Mouse (Mus musculus) bone marrow macrophage, adult 2 months (primary cell): ENCODE data around the gene Igf1r.

Experiments used
- CTCF ChIP-seq: IDR thresholded peaks from 2 replicates; pipeline ENCODE4 v1.5.1; 2012; ENCODE audit warnings: low read depth, mild to moderate bottlenecking, low read length, moderate library complexity
- POLR2A ChIP-seq: IDR thresholded peaks from 2 replicates; pipeline ENCODE4 v1.6.1; 2012; ENCODE audit warnings: mild to moderate bottlenecking, low read depth, low read length, borderline replicate concordance

DNA sequence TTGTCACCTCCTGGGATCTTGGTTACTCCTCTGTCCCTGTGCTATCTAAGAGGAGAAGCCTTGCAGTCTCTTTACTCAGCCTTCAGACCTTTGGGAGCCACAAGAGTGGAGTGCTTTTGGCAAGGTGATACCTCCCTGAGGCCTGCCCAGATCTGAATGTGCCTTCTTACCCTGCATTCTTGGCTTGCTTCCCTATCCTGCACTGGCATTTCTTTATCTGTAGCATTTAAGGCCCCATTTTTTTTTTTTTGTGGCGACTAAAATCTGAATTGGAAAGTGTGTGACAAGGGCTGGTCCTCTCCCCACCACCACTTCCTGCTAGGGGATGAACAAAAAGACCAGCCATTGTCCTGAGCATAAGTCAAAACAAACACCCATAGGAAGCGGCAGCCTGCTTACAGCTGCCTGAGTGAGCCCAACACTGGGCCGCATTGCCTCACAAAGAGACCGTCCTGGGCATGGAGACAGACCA lies 133.3 kb downstream of the Igf1r start:
- TF ChIP-seq CTCF: no peak
- TF ChIP-seq POLR2A: no peak
